Mouse (Mus musculus) thymus, adult 18-20 months (tissue): ENCODE measurements around the gene Plch1.

Experiments
- DNase-seq, 2 experiments: peaks; one replicate each; pipeline ENCODE4 v3.0.0; 2022; ENCODE audit warnings: mixed read lengths in 2 of 2

Gene Plch1

GRCm38 (mm10) chr3:63852828-63853227 is 46.4 kb downstream of the Plch1 start:
- no peak for DNase-seq

DNA sequence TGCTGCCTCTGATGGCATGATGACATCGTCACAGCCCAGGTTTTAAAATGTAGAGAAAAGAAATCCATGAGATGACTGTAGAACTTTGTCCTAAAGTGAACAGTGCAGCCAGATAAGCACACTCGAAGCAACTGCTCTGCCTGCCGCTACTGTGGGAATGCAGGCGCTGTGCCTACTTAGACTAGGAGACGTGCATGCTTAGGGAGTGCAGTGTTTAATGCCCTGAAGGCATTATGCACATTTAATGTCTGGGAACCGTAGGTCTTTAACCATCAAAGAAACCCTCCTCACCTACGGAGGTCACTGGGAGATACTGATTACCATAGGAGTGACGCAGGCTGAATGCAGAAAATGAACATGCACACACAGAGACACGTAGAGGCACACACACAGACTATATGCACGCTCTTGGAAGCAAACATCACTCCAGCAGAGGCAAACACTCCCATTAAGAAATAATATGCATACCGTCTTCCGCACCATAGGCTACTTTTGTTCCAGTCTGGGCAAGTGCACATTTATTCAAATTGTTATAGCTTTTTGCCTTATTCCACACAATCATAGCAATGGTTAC is 48.1 kb downstream of the Plch1 start:
- DNase-seq: no peak

GRCm38 (mm10) chr3:63849765-63850346 is 49.4 kb downstream of the Plch1 start:
- no peak for DNase-seq

DNA sequence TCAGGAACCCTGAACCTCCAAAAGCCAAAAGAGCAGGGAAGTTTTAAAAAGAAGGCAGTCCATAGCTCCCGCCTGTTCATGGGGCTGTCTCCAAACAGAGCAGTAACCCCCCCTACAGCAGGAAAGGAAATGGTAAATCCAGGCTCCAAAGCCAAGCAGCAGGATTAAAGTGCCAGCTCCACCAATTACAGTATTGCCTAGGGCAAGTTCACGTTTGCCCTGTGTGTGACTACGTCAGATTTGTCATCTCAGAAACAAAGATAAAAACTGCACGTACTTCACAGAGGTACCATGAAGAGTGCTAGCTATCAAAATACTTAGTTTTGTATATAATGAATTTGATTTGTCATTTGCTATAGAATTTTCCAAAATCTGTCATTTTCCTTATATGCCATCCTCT is 55.1 kb downstream of the Plch1 start:
- DNase-seq: no peak

DNA sequence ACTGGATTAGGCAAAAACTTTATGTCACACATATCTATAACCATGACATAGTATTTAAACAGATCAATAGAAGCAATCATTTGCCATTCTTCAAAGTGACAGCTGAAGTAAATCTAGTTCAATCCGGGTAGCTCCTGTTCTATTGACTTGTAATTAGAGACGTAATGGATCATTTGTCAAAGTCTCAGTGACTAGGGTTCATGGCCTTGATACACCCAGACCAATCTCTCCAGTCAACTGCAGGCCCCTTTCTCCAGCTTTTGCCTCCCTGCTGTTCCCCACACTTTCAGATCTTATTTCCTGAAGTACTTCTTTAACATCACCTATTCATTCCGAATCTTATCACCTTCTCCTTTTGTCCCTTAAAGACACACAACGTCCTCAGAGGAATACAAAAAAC is 56.8 kb downstream of the Plch1 start:
- no peak for DNase-seq

DNA sequence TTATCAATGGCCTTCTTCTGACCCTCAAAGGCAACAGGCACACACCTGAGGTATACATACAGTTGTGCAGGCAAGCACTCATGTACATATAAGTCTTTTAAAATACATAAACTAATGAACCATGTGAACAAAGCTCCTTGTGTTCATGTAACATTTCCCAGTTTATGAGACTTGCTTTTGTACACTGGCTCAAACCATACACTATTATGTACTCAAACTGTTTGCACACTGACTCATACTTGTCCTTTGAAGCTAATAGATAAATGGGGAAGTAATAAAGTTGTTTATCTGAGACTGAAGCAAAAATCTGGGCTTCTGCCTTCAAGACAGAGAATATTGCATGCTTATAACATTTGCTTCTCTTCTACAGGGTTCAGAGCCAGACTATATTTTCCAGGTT is 61.5 kb downstream of the Plch1 start:
- DNase-seq: no peak

GRCm38 (mm10) chr3:63836937-63837632 is 62.2 kb downstream of the Plch1 start:
- DNase-seq: no peak

DNA sequence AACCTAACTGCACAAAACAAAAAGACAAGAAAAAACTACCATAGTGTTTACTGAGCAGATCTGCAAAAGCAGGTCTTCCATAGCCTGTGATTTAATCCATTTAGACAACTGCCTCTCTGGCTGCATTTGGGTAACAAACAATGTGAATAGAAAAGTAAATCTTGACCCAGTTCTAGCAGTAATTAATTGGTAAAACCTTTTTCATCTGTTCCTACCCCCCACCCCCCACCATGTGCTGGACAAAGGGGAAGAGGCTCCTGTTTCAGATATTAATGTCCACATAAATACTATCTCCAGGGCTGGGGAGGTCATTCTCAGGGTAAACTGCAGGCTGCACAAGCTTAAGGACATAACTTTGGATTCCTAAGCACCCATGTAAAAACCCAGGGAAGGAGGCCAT is 63.5 kb downstream of the Plch1 start:
- no peak for DNase-seq

GRCm38 (mm10) chr3:63823874-63824400 is 75.3 kb downstream of the Plch1 start:
- no peak for DNase-seq

DNA sequence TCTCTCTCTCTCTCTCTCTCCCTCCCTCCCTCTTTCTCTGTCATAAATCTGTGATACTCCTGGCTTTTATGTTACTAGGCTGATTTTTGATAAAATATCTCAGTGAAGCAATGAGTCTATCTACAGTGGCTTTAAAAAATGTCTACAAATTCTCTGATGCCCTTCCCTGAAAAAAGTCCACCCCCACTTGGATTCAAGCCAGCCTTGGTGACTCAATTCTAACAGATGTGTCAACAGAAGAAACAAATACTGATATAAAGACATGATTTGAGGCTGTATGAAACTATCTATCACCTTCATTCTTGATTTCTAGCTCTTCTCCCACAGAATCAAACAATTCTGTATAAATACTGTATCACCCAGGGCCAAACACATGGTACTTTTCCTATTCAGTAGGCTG is 76.6 kb downstream of the Plch1 start:
- no peak for DNase-seq

- DNase-seq: no peak
Measured at GRCm38 (mm10) chr3:63815131-63815530, 84.1 kb downstream of the Plch1 start.

DNA sequence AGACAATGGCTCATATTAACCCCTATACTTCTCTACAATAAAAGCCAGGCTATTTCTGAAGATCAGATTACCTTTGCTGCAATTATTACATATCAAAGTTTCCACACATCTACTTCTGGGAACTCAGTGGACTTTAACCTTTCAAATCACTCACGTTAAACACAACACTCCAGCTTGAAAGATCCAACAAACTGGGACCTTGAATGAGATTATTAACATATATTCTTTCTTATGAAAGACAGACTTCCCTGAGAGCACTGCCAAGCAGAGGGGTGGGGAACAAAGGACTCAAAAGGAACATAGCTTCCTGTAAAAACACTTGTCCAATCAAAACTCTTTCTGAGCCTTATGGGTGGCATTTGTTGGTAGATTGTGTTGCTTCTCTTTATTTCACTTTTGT is 85.1 kb downstream of the Plch1 start:
- DNase-seq: no peak

DNA sequence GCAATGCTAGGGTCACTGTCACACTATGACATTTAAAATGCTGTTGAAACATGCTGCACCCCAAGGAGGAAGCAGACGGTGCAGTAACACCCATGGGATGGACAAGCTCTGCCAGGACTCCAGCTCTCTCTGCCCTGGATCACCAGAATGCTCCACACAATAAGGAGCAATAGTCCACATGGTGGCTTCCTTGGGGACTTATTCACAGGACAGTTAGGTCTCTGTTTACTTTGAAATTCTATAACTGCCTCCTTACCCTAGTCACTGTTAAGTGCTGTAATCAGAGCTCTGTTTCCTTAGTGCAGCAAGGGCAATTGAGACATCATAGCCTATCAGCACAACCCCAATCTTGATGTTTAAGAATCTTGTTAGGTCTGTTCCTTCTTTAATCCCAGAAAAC is 92.4 kb downstream of the Plch1 start:
- DNase-seq: no peak

DNA sequence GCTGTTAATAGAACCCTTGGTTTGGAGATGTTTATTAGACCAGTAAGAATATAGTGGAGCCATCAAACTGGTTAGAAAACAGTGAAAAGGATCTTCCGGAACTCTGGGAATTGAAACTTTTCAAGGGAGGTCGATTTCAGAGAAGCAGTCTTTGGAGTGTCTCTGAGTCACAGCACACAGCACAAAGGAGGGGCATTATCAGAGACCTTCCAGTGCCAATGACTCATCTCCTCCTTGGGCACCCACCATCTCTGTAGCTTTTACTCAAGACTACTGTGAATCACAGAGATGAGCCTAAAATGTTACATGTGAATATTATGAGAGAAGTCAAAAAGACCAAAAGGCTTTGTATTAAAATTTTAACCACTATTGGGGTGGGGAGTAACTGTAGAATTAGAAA is 93.8 kb downstream of the Plch1 start:
- DNase-seq: no peak

- DNase-seq: no peak
Measured at GRCm38 (mm10) chr3:63800685-63801084, 98.6 kb downstream of the Plch1 start.

DNA sequence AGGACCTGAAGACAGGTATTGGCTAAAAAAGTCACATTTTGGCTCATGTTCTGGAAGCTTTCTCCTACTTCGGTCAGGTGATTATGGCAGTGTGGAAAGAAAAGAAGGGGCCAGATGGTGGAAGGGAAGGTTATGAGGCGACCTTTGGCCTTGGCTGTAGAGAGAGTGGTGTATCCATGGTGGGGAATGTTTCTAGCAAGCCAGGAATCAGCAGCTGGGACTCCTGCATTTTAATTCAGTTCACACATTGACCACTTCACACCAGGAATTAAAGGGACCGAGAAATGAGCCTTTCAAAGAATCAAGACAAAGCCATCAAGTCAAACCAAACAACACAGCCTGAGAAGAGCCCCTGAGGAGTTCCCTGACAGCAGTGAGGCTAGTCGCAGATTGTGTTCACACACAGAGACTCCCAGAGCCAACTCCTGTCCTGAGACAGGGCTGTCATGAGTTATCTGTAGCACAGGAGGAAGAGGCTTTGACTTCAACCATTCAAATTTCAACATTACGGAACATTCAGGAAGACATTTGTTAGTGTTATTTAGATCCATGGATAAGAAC is 112.4 kb downstream of the Plch1 start:
- no peak for DNase-seq

- DNase-seq: no peak
Measured at GRCm38 (mm10) chr3:63772617-63773305, 126.5 kb downstream of the Plch1 start.

- no peak for DNase-seq
Measured at GRCm38 (mm10) chr3:63760821-63761220, 138.5 kb downstream of the Plch1 start.

GRCm38 (mm10) chr3:63740073-63740472 is 159.2 kb downstream of the Plch1 start:
- DNase-seq: no peak

GRCm38 (mm10) chr3:63728325-63728724 is 170.9 kb downstream of the Plch1 start:
- DNase-seq: no peak

- DNase-seq: no peak
Measured at GRCm38 (mm10) chr3:63726667-63727342, 172.5 kb downstream of the Plch1 start.

DNA sequence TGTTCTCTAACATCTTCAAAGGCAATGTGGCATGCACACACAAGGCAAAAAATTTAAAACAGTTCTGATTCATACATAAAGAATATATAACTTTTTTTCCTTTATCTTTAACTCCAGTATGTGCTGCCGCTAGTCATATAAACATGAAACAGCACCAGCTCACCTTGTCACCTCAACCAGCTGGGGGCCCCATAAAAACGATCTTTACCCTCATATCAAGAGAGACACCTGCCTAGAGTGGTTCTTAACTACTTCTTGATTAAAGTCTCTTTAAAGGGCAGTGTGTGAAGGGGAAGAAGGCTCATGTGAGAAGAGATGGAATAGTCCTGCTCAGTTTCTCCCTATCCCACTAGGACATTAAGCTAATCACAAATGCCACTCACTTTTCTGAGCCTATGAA is 205.6 kb downstream of the Plch1 start:
- no peak for DNase-seq

- DNase-seq: no peak
Measured at GRCm38 (mm10) chr3:63692727-63693126, 206.5 kb downstream of the Plch1 start.
